Mouse (Mus musculus) lung, adult 2 months (tissue): ENCODE measurements around the gene Ankdd1b.

Experiments used
- CTCF ChIP-seq: fragments of 200-500 bp; IDR thresholded peaks from 2 replicates; pipeline ENCODE4 v1.5.1; 2011; ENCODE audit warnings: mild to moderate bottlenecking, low read length, control low read depth; ENCODE audit not compliant: insufficient read depth
- POLR2A ChIP-seq: fragments of 200-500 bp; IDR thresholded peaks from 2 replicates; pipeline ENCODE4 v1.6.1; 2011; ENCODE audit warnings: low read depth, mild to moderate bottlenecking, control low read depth, low read length, borderline replicate concordance; ENCODE audit errors: extremely low read depth

DNA sequence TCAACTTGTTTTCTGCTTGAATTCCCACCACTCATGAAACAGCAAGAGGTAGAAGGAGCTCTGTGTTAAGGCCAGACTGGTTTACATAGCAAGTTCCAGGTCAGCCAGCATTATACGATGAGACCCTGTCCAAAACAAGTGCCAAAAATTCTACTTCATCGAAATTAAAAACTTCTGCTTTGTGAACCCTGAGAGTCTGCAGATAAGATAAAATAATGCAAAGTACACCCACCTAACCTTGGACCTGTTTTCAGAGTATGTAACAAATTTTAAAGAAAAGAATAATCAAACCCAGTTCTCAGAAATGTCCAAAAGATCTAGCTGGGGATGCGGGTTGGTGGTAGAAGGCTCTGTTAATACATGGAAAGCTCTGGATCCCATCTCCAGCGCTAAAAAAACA is 12.4 kb downstream of the Ankdd1b start:
- TF ChIP-seq POLR2A (no peak), CTCF (no peak)
